Mouse (Mus musculus) kidney, embryonic 14.5 days (tissue): ENCODE results near the gene Nae1. TPM values are rescaled to one million over a fixed set of nuclear protein-coding genes. Genes with fewer than 3 reads are reported as not detected.

Experiments
- ATAC-seq: fragments of 200-750 bp; cut with Nextera tagmentation; 2 replicates; pipeline ENCODE4 v1.8.0; 2017; ENCODE audit warnings: moderate number of reproducible peaks, mild to moderate bottlenecking, moderate TSS enrichment, moderate library complexity; ENCODE audit not compliant: low FRiP score, low TSS enrichment
- H3K27ac ChIP-seq: fragments of 300-500 bp; sonication (generic); 2 replicates; pipeline ENCODE4 v1.5.1; 2014; ENCODE audit warnings: low read depth, mild to moderate bottlenecking, low read length, moderate library complexity, mixed read lengths
- H3K27me3 ChIP-seq: fragments of 300-500 bp; sonication (generic); 2 replicates; pipeline ENCODE4 v1.6.1; 2014; ENCODE audit warnings: mild to moderate bottlenecking, low read length; ENCODE audit not compliant: control insufficient read depth, insufficient read depth
- H3K36me3 ChIP-seq: fragments of 300-500 bp; sonication (generic); 2 replicates; pipeline ENCODE4 v1.6.1; 2014; ENCODE audit warnings: low read length, mixed read lengths; ENCODE audit not compliant: control insufficient read depth, insufficient read depth
- H3K4me1 ChIP-seq: fragments of 300-500 bp; sonication (generic); 2 replicates; pipeline ENCODE4 v1.6.1; 2014; ENCODE audit warnings: low read length, mixed read lengths; ENCODE audit not compliant: control insufficient read depth, insufficient read depth
- H3K4me2 ChIP-seq: fragments of 300-500 bp; sonication (generic); replicated peaks from 2 replicates; pipeline ENCODE4 v1.6.1; 2014; ENCODE audit warnings: low read depth, mild to moderate bottlenecking, low read length
- H3K4me3 ChIP-seq: fragments of 300-500 bp; sonication (generic); 2 replicates; pipeline ENCODE4 v1.5.1; 2014; ENCODE audit warnings: mild to moderate bottlenecking, low read length
- H3K9ac ChIP-seq: fragments of 300-500 bp; sonication (generic); 2 replicates; pipeline ENCODE4 v1.6.1; 2014; ENCODE audit warnings: low read depth, mild to moderate bottlenecking, low read length, moderate library complexity
- H3K9me3 ChIP-seq: fragments of 300-500 bp; sonication (generic); 2 replicates; pipeline ENCODE4 v1.6.1; 2016; ENCODE audit warnings: low read length; ENCODE audit not compliant: control insufficient read depth
- WGBS: fragments of 180-500 bp; shearing (Covaris S2); extraction: QIAGEN DNeasy Blood & Tissue Kit; methylation state at CpG from one replicate; pipeline ENCODE4 v1.1.7; 2014; 5-methylcytosine and 5-hydroxymethylcytosine counted together
- polyA plus RNA-seq: library from polyadenylated mRNA; unstranded; fragments of >200 nt; fragmentation: Nextera tagmentation; extraction: Ambion mirVana; gene quantifications from 2 replicates; pipeline ENCODE4 v1.2.1, GENCODE M21; 2014

The Nae1 gene
- polyA plus RNA-seq, 1 experiment from 2014 or later, result 123 TPM

DNA sequence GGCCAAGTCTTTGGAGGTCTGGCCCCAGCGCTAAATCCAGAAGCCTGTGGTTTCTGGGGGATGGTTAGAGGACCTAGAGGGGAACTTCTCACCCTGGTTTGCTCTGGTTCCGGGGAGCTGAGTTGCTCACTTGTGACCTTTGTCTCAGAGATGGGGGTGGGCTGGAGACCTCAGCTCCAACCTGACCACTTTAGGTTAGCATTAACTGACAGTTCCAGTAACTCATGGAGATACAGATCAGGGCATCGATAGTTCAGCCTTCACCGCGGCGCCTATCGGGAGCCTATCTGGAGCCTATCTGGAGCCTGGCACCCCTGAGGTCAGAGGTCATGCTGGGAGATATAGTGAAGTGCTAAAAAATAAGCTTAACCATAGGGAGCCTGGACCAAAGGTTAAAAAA lies 22.8 kb upstream of the Nae1 start:
- Histone ChIP-seq H3K9ac (no peak overlapping the region), H3K27me3 (no peaks in the 10 kb centered on the region), H3K36me3 (no peaks in the 10 kb centered on the region), H3K9me3 (no peaks in the 10 kb centered on the region), H3K27ac (no peak overlapping the region), H3K4me1 (no peaks in the 10 kb centered on the region), H3K4me2 (no peak overlapping the region), H3K4me3 (no peak overlapping the region)
- no peak for ATAC-seq
- 67% methylated on average over 7 of the region's 7 CpGs for WGBS

GRCm38 (mm10) chr8:104555191-104555590 lies 20.8 kb upstream of the Nae1 start:
- Histone ChIP-seq H3K36me3 (no peaks in the 10 kb centered on the region), H3K9me3 (no peaks in the 10 kb centered on the region), H3K4me2 (no peak overlapping the region), H3K9ac (no peak overlapping the region), H3K27ac (no peak overlapping the region), H3K27me3 (no peaks in the 10 kb centered on the region), H3K4me3 (no peak overlapping the region), H3K4me1 (no peaks in the 10 kb centered on the region)
- 83% methylated on average over 4 of the region's 4 CpGs for WGBS
- no peak for ATAC-seq

GRCm38 (mm10) chr8:104543440-104544045 lies 9.1 kb upstream of the Nae1 start:
- H3K9ac ChIP-seq, result no peak overlapping the region
- WGBS, result 82% methylated on average over 8 of the region's 8 CpGs
- no peak overlapping the region for H3K4me2 ChIP-seq
- H3K36me3 ChIP-seq, result no peaks in the 10 kb centered on the region
- no peak overlapping the region for H3K4me3 ChIP-seq
- no peaks in the 10 kb centered on the region for H3K9me3 ChIP-seq
- H3K27me3 ChIP-seq, result peaks cover 49% of the 10 kb centered on the region
- peaks cover 7% of the 10 kb centered on the region; the same call in 1 of the 2 replicates for H3K4me1 ChIP-seq
- no peak for ATAC-seq
- H3K27ac ChIP-seq, result no peak overlapping the region

GRCm38 (mm10) chr8:104542160-104542559 lies 7.7 kb upstream of the Nae1 start:
- H3K9ac ChIP-seq, result no peak overlapping the region
- 10% methylated on average over 11 of the region's 11 CpGs for WGBS
- H3K4me2 ChIP-seq, result no peak overlapping the region
- H3K9me3 ChIP-seq, result no peaks in the 10 kb centered on the region
- no peak overlapping the region for H3K4me3 ChIP-seq
- peaks cover 7% of the 10 kb centered on the region; the same call in 1 of the 2 replicates for H3K4me1 ChIP-seq
- ATAC-seq, result no peak
- H3K27me3 ChIP-seq, result peaks cover 49% of the 10 kb centered on the region
- H3K27ac ChIP-seq, result no peak overlapping the region
- H3K36me3 ChIP-seq, result no peaks in the 10 kb centered on the region

GRCm38 (mm10) chr8:104541515-104541880 lies 7.1 kb upstream of the Nae1 start:
- Histone ChIP-seq H3K9ac (peak overlapping the region; percentile 51; the same call in 1 of the 2 replicates), H3K4me1 (peaks cover 7% of the 10 kb centered on the region; the same call in 1 of the 2 replicates), H3K4me2 (peak overlapping the region; percentile 96), H3K4me3 (peak overlapping the region; percentile 52), H3K27ac (no peak overlapping the region), H3K9me3 (no peaks in the 10 kb centered on the region), H3K27me3 (peaks cover 49% of the 10 kb centered on the region), H3K36me3 (no peaks in the 10 kb centered on the region)
- ATAC-seq, result no peak
- 13% methylated on average over 8 of the region's 8 CpGs for WGBS

DNA sequence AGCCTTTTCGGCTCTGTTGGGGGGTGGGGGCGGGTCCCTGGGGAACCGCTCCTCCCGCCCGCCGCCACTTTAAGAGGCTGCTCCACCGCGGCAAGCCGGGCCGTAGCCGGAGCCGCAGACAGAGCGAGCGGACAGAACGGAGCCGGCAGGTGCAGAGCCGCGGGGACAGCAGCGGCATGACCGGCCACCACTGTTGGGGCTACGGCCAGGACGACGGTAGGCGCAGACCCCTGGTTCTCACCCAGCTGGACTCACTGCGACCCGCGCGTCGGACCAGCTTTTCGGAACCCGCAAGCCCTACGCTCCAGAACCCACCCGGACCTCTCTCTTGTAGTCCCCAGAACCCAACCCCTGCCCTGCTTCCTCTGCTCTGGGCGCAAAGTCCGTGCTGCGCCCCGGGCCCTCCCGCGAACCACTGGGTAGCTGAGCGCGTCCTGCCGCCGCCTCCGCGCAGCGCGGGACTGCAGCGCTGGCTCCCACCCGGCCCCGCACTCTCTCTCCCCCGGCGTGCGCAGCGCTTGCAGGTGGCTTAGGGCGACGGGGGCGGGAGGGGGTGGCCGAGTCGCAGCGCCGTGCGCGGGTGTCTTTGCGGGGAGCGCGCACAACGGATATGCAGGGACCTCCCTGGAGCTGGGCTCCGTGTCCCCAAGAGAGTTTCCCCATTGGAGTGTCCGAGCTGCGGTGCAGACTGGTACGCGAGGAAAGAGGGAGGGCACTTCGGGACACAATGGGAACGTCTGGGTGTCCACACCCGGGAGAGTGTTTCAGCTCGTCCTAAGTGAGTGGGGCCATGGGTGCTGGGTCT lies 6.5 kb upstream of the Nae1 start:
- Histone ChIP-seq H3K36me3 (no peaks in the 10 kb centered on the region), H3K9ac (peak overlapping the region; percentile 51), H3K27ac (no peak overlapping the region), H3K4me1 (peaks cover 7% of the 10 kb centered on the region; the same call in 1 of the 2 replicates), H3K27me3 (peaks cover 49% of the 10 kb centered on the region), H3K4me3 (peak overlapping the region; percentile 52), H3K4me2 (peak overlapping the region; percentile 96), H3K9me3 (no peaks in the 10 kb centered on the region)
- under 1% methylated on average over 68 of the region's 76 CpGs for WGBS
- peak; percentile 69 for ATAC-seq

GRCm38 (mm10) chr8:104540238-104540637 lies 5.8 kb upstream of the Nae1 start:
- 0 out of 2 replicates have a peak, but pooled peaks have one; percentile 24 for ATAC-seq
- no peak overlapping the region for H3K27ac ChIP-seq
- peak overlapping the region; percentile 52 for H3K4me3 ChIP-seq
- no peaks in the 10 kb centered on the region for H3K36me3 ChIP-seq
- no peak overlapping the region for H3K9ac ChIP-seq
- peak overlapping the region; percentile 96 for H3K4me2 ChIP-seq
- peaks cover 49% of the 10 kb centered on the region for H3K27me3 ChIP-seq
- WGBS, result 39% methylated on average over 7 of the region's 7 CpGs
- no peaks in the 10 kb centered on the region for H3K9me3 ChIP-seq
- H3K4me1 ChIP-seq, result peaks cover 7% of the 10 kb centered on the region; the same call in 1 of the 2 replicates

DNA sequence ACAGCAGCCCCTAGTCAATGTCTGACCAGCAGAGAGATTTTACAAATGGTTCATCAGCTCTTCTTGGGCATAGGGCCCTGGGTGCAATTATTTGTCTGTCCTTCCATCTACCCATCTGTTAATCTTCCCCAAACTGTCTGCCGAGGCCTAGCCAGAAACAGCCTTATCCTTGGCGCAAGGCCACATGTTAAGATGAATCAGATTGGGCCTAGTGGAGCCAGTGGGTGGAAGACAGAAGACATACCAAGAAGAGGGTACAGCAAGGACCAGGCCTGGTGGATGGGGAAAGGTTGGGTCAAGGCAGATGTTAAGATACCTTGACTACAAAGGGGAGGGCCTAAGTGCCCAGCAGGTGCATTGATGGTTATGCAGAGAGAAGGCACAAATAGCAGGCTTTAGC lies 5.1 kb upstream of the Nae1 start:
- Histone ChIP-seq H3K9me3 (no peaks in the 10 kb centered on the region), H3K9ac (no peak overlapping the region), H3K27me3 (peaks cover 49% of the 10 kb centered on the region), H3K27ac (no peak overlapping the region), H3K4me2 (no peak overlapping the region), H3K4me1 (peaks cover 7% of the 10 kb centered on the region; the same call in 1 of the 2 replicates), H3K36me3 (no peaks in the 10 kb centered on the region), H3K4me3 (no peak overlapping the region)
- WGBS, result 89% methylated on average over 2 of the region's 2 CpGs
- ATAC-seq, result no peak

DNA sequence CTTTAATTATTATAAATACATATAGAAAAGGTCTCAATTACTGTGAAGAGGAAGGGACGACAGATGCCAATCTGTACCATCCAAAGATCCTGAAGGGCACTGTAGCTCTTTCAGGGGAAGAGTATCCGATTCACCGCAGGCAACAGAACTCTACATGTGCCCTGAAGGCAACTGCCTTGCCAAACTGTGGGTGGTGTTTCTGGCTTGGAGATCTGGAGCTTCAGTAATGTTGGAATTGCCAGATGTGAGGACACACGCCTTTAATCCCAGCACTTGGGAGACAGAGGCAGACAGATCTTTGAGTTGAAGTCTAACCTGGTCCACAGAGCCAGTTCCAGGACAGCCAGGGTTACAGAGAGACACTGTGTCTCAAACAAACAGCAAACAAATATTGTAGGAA lies 4.5 kb upstream of the Nae1 start:
- no peaks in the 10 kb centered on the region for H3K9me3 ChIP-seq
- no peak overlapping the region for H3K4me3 ChIP-seq
- ATAC-seq, result no peak
- H3K27me3 ChIP-seq, result peaks cover 49% of the 10 kb centered on the region
- peaks cover 7% of the 10 kb centered on the region; the same call in 1 of the 2 replicates for H3K4me1 ChIP-seq
- no peak overlapping the region for H3K4me2 ChIP-seq
- H3K9ac ChIP-seq, result no peak overlapping the region
- WGBS, result 91% methylated on average over 4 of the region's 4 CpGs
- H3K27ac ChIP-seq, result no peak overlapping the region
- no peaks in the 10 kb centered on the region for H3K36me3 ChIP-seq
